Mouse (Mus musculus): ENCODE measurements around the gene Gm17509. TPM values are rescaled to one million over a fixed set of nuclear protein-coding genes. Genes with fewer than 3 reads are reported as not detected.

Gene Gm17509
- polyA plus RNA-seq, 1 experiment, result not detected

DNA sequence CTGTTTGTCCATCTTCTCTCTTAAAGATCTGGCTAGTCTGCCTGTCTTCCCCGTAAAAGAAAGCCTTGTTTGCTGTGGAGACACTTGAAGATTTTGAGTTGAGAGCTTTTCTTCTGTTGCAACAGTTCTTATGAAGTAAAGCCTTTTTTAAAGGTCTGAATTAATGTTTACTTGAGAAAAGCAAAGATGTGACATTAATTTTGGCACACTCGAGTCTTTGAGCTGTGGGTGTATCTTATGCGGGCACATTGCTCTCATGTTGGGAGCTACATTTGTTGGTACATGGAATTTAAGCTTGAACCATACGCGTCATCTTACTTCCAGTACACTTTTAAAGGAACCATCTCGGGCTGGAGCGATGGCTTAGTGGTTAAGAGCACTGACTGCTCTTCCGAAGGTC lies 12.9 kb upstream of the Gm17509 start:
- no peak overlapping the region for H3K4me3 ChIP-seq (replicated peaks)
- H3K27me3 ChIP-seq (ENCODE audit: control insufficient read depth), result no peaks in the 10 kb centered on the region
- H3K4me1 ChIP-seq (ENCODE audit: control insufficient read depth), result peaks cover 31% of the 10 kb centered on the region
- peaks cover 41% of the 10 kb centered on the region for H3K36me3 ChIP-seq (ENCODE audit: control insufficient read depth)
- no peaks in the 10 kb centered on the region for H3K9me3 ChIP-seq (ENCODE audit: control insufficient read depth, low read length)
- TF ChIP-seq TAL1 (IDR thresholded peaks at IDR 0.05; ENCODE audit: low read length) (no peak), GATA1 (IDR thresholded peaks at IDR 0.05; ENCODE audit: low read length) (no peak)

DNA sequence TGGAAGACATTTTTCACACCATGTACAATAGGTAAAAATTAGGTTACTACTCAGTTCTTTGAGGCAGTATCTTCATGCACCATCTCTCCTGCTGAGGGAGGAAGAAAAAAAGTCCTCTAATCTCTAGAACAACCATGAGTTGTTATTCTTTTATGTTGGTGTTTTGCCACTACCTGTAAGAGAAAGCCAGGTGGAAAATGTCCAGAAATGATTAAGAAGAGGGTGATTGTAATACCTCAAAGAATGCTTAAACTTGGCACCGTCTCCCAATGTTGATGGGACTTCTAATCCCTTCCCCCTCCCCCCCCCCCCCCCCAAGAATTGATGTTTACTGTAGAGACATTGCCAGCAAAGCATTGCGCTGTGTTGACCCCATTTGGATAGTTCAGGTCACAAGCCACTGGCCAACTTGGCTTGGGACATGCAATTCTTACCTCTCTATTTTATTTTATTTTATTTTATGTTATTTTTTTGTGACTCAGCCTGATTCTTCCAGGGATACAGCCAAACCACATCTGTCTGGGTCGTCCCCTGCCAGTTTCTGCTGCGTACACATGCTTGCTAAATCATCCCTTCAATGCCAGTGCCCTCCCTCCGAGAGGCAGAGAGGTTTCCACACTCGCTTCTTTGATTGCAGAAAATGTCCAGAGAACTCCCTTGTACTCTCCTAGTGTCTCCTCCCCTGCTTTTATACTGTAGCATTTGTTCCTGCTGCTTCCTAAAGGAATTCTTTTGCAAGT lies 9.7 kb upstream of the Gm17509 start:
- Histone ChIP-seq H3K4me1 (ENCODE audit: control insufficient read depth) (peaks cover 6% of the 10 kb centered on the region; the same call in 1 of the 2 replicates), H3K36me3 (ENCODE audit: control insufficient read depth) (peaks cover 35% of the 10 kb centered on the region), H3K4me3 (replicated peaks) (no peak overlapping the region), H3K27me3 (ENCODE audit: control insufficient read depth) (no peaks in the 10 kb centered on the region), H3K9me3 (ENCODE audit: control insufficient read depth, low read length) (no peaks in the 10 kb centered on the region)
- TF ChIP-seq GATA1 (IDR thresholded peaks at IDR 0.05; ENCODE audit: low read length), result no peak

DNA sequence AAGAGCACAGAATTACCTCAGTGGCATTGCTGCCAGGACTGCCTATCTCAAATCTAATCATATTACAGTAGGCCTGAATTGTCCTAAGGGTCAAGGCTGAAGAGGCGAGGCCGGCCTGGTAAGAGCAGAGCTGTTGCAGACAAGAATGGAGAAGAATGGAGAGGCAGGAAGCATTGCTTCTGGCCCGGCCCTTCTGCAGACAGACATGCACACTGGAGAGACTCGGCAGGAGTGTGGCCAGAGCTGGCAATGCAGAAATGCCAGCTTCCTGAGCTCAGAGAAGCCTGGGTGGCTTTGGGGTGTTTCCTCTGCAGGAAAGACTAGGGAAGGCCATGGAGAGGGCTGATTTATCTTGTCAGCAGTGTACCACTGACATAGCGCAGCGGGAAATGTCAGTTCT lies 4.7 kb upstream of the Gm17509 start:
- Histone ChIP-seq H3K4me1 (ENCODE audit: control insufficient read depth) (peaks cover 22% of the 10 kb centered on the region), H3K36me3 (ENCODE audit: control insufficient read depth) (peaks cover 27% of the 10 kb centered on the region), H3K27me3 (ENCODE audit: control insufficient read depth) (peaks cover 21% of the 10 kb centered on the region), H3K9me3 (ENCODE audit: control insufficient read depth, low read length) (no peaks in the 10 kb centered on the region), H3K4me3 (replicated peaks) (no peak overlapping the region)
- TF ChIP-seq GATA1 (IDR thresholded peaks at IDR 0.05; ENCODE audit: low read length) (no peak), TAL1 (IDR thresholded peaks at IDR 0.05; ENCODE audit: low read length) (no peak)

DNA sequence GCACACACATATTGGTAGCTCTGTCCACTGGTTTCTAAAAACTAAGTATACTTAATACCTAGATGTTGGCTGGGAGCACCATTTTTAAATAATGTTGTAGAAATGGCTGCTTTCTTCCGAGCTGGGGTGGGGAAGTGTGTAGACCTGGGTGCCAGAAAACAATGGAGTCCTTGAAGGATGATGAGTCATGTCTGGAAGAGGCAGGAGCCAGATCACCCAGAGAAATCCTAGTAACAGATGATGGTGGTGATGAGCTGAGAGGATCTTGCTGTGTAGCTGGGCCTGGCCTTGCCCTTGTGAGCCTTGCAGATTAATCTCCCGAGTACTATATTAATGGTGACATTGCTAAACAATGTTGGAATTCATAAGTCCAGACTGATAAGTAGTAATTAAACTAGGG lies 4.0 kb upstream of the Gm17509 start:
- H3K27me3 ChIP-seq (ENCODE audit: control insufficient read depth), result peaks cover 28% of the 10 kb centered on the region
- TF ChIP-seq GATA1 (IDR thresholded peaks at IDR 0.05; ENCODE audit: low read length), result no peak
- no peak for TF ChIP-seq TAL1 (IDR thresholded peaks at IDR 0.05; ENCODE audit: low read length)
- H3K36me3 ChIP-seq (ENCODE audit: control insufficient read depth), result peaks cover 27% of the 10 kb centered on the region
- H3K9me3 ChIP-seq (ENCODE audit: control insufficient read depth, low read length), result no peaks in the 10 kb centered on the region
- peaks cover 28% of the 10 kb centered on the region for H3K4me1 ChIP-seq (ENCODE audit: control insufficient read depth)
- no peak overlapping the region for H3K4me3 ChIP-seq (replicated peaks)

DNA sequence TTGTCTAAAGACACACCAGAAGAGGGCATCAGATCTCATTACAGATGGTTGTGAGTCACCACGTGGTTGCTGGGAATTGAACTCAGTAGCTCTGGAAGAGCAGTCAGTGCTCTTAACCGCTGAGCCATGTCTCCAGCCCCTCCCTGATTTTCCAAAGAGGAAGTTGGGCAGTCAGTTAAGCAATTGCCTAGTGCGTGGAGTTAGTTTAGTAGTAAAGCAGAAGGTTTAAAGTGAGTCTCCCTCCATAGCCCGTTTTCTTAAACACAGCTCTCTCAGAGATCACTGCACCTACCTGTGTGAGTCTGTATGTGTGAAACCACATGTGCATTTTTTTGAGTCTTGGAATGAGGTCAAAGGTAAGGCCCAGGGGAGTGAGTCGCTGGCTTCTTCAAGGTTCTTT lies 2.2 kb upstream of the Gm17509 start:
- no peaks in the 10 kb centered on the region for H3K9me3 ChIP-seq (ENCODE audit: control insufficient read depth, low read length)
- TF ChIP-seq TAL1 (IDR thresholded peaks at IDR 0.05; ENCODE audit: low read length) (no peak), GATA1 (IDR thresholded peaks at IDR 0.05; ENCODE audit: low read length) (no peak)
- peaks cover 45% of the 10 kb centered on the region for H3K4me1 ChIP-seq (ENCODE audit: control insufficient read depth)

GRCm38 (mm10) chr13:117219871-117220500 lies 889 bp downstream of the Gm17509 start:
- H3K36me3 ChIP-seq (ENCODE audit: control insufficient read depth), result peaks cover 5% of the 10 kb centered on the region
- peaks cover 34% of the 10 kb centered on the region for H3K27me3 ChIP-seq (ENCODE audit: control insufficient read depth)
- H3K9me3 ChIP-seq (ENCODE audit: control insufficient read depth, low read length), result no peaks in the 10 kb centered on the region
- H3K4me3 ChIP-seq (replicated peaks), result peak overlapping the region; percentile 91
- peaks cover 69% of the 10 kb centered on the region for H3K4me1 ChIP-seq (ENCODE audit: control insufficient read depth)
- TF ChIP-seq GATA1 (IDR thresholded peaks at IDR 0.05; ENCODE audit: low read length) (no peak), TAL1 (IDR thresholded peaks at IDR 0.05; ENCODE audit: low read length) (no peak)

More for the DNA sequence above, 2.2 kb upstream of the Gm17509 start:
- Histone ChIP-seq H3K27me3 (ENCODE audit: control insufficient read depth) (peaks cover 34% of the 10 kb centered on the region), H3K4me3 (replicated peaks) (peak overlapping the region; percentile 51), H3K36me3 (ENCODE audit: control insufficient read depth) (peaks cover 18% of the 10 kb centered on the region)

DNA sequence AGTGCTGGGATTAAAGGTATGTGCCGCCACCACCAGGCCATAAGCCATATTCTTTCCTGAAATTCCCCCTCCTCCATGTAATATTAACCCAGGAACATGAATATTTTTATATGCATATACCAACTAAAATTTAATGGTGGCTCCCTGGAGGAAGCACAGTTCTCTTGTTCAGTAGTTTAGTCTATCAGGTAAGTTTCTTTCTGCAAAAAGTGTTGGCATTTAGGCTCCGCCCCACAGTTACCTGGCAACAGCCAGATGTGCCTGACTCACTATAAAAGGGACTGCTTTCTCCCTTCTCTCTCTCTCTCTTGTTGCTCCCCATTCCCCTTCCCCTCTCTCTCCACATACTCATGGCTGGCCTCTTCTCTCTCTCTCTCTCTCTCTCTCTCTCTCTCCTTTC lies 2.8 kb downstream of the Gm17509 start:
- TF ChIP-seq TAL1 (IDR thresholded peaks at IDR 0.05; ENCODE audit: low read length), result no peak
- TF ChIP-seq GATA1 (IDR thresholded peaks at IDR 0.05; ENCODE audit: low read length), result no peak
- H3K4me1 ChIP-seq (ENCODE audit: control insufficient read depth), result peaks cover 65% of the 10 kb centered on the region
- H3K4me3 ChIP-seq (replicated peaks), result no peak overlapping the region
- no peaks in the 10 kb centered on the region for H3K36me3 ChIP-seq (ENCODE audit: control insufficient read depth)
- peaks cover 33% of the 10 kb centered on the region for H3K27me3 ChIP-seq (ENCODE audit: control insufficient read depth)
- no peaks in the 10 kb centered on the region for H3K9me3 ChIP-seq (ENCODE audit: control insufficient read depth, low read length)

GRCm38 (mm10) chr13:117217621-117218020 lies 3.3 kb downstream of the Gm17509 start:
- no peaks in the 10 kb centered on the region for H3K9me3 ChIP-seq (ENCODE audit: control insufficient read depth, low read length)
- no peaks in the 10 kb centered on the region for H3K36me3 ChIP-seq (ENCODE audit: control insufficient read depth)
- H3K27me3 ChIP-seq (ENCODE audit: control insufficient read depth), result peaks cover 32% of the 10 kb centered on the region
- TF ChIP-seq TAL1 (IDR thresholded peaks at IDR 0.05; ENCODE audit: low read length) (no peak), GATA1 (IDR thresholded peaks at IDR 0.05; ENCODE audit: low read length) (no peak)
- H3K4me1 ChIP-seq (ENCODE audit: control insufficient read depth), result peaks cover 69% of the 10 kb centered on the region
- no peak overlapping the region for H3K4me3 ChIP-seq (replicated peaks)

DNA sequence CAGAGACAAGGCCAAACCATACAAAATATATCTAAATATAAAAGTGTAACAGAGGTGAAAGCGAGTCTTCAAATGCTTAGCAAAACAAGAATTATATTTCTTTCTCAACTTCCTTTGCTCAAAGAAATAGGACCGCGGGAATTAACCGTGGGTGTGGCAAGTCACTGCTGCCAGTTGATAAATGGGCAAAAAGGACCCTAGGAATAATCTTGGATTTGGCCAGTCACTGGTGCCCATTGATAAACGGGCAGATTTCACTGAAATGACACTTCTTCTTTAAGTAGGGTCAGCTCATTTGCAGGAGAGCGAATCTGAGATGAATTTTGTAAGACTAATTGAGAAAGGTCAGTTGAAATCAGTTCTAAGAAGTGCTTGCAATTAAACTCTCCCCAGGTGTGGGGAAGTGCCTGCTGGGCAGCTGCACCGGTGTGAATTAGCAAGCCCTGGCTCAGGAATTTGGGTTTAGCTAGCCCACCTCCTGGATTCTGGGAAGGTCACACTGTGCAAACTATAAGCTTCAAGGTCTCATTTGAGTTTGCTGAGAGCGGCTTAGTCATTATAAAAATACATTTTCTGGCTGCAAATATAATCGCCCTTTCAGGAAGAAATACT lies 4.0 kb downstream of the Gm17509 start:
- TF ChIP-seq TAL1 (IDR thresholded peaks at IDR 0.05; ENCODE audit: low read length) (peak; percentile 63), GATA1 (IDR thresholded peaks at IDR 0.05; ENCODE audit: low read length) (peak; percentile 45; the same call in 1 of the 2 replicates)
- H3K27me3 ChIP-seq (ENCODE audit: control insufficient read depth), result peaks cover 26% of the 10 kb centered on the region
- peaks cover 72% of the 10 kb centered on the region for H3K4me1 ChIP-seq (ENCODE audit: control insufficient read depth)

More for the DNA sequence above, 4.0 kb downstream of the Gm17509 start:
- Histone ChIP-seq H3K9me3 (ENCODE audit: control insufficient read depth, low read length) (no peaks in the 10 kb centered on the region), H3K36me3 (ENCODE audit: control insufficient read depth) (no peaks in the 10 kb centered on the region), H3K4me3 (replicated peaks) (peak overlapping the region; percentile 36)
